Mouse (Mus musculus) cerebellum, adult 2 months (tissue): ENCODE data around the gene Pde5a. TPM values are rescaled to one million over a fixed set of nuclear protein-coding genes. Genes with fewer than 3 reads are reported as not detected.

Experiments
- DNase-seq, 2 experiments: peaks; one replicate each; pipeline ENCODE4 v3.0.0; 2021
- H3K27ac ChIP-seq: fragments of 200-500 bp; 2 replicates; pipeline ENCODE4 v1.5.1; 2012; ENCODE audit warnings: low read length, control low read depth, inconsistent platforms; ENCODE audit not compliant: insufficient read depth
- H3K27me3 ChIP-seq: fragments of 200-500 bp; 2 replicates; pipeline ENCODE4 v1.6.1; 2012; ENCODE audit warnings: inconsistent platforms, mild to moderate bottlenecking, low read length, moderate library complexity; ENCODE audit not compliant: control insufficient read depth, insufficient read depth
- H3K4me1 ChIP-seq: fragments of 200-500 bp; 2 replicates; pipeline ENCODE4 v1.6.1; 2011; ENCODE audit warnings: low read length; ENCODE audit not compliant: control insufficient read depth, insufficient read depth
- H3K4me3 ChIP-seq: fragments of 200-500 bp; replicated peaks from 2 replicates; pipeline ENCODE3; 2011; ENCODE audit warnings: mild to moderate bottlenecking, low read depth, low read length, control low read depth; ENCODE audit not compliant: insufficient read depth
- CTCF ChIP-seq: fragments of 200-500 bp; IDR thresholded peaks from 2 replicates; pipeline ENCODE4 v1.5.1; 2011; ENCODE audit warnings: low read depth, mild to moderate bottlenecking, control low read depth, low read length, moderate library complexity, borderline replicate concordance; ENCODE audit not compliant: insufficient read depth
- POLR2A ChIP-seq: fragments of 200-500 bp; IDR thresholded peaks from 2 replicates; pipeline ENCODE4 v1.6.1; 2011; ENCODE audit warnings: low read length, control low read depth, borderline replicate concordance; ENCODE audit not compliant: insufficient read depth
- WGBS: fragments of 180-500 bp; shearing (Covaris S2); methylation state at CpG from one replicate; pipeline ENCODE4 v1.1.7; 2018; 5-methylcytosine and 5-hydroxymethylcytosine counted together
- polyA plus RNA-seq: library from polyadenylated mRNA; depleted of rRNA; stranded (reverse); fragments of >200 nt; gene quantifications from 2 replicates; pipeline ENCODE4 v1.2.3, GENCODE M21; 2012

Gene Pde5a
- polyA plus RNA-seq, 1 experiment, result 16.1 TPM

DNA sequence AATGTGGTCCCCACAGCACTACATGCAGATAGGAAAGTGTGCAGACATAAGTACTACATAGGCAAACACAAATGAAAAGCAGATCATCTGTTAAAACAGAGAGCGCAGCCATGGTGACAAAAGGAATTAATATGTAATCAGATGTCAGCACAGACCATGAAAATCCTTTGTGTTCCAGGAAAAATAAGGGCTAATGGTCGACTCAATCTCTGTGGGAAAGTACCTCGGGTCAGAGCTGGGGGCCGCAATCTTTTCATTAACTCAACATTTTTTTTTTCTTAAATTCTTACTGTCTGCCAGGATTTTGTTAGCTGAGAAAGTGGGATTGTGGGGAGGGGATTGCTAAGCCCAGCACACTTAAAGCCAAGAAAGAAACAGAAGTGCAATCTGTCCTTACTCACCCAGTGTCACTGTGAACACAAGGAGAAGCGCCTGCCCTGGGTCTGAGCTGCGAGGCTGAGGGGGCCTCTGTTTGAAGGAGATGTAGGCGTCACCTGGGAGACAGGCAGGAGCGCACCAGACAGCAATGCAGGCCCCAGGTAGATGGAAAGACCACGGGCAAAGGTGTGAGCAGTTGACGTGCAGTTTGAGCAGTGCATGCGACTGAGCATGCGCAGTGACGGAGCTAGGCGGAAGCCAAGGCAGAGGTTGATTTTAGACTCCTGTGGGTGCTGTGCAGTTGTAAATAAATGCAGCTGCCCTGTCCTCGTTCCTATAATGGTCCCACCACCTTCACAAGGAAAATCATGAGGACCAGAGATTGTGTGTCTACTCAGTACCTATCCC, 72.9 kb downstream of the Pde5a start:
- Histone ChIP-seq H3K4me3 (no peak overlapping the region), H3K27ac (no peak overlapping the region), H3K27me3 (no peaks in the 10 kb centered on the region), H3K4me1 (no peaks in the 10 kb centered on the region)
- TF ChIP-seq CTCF, result no peak
- TF ChIP-seq POLR2A, result no peak
- 68% methylated on average over 15 of the region's 15 CpGs for WGBS
- DNase-seq, result no peak

DNA sequence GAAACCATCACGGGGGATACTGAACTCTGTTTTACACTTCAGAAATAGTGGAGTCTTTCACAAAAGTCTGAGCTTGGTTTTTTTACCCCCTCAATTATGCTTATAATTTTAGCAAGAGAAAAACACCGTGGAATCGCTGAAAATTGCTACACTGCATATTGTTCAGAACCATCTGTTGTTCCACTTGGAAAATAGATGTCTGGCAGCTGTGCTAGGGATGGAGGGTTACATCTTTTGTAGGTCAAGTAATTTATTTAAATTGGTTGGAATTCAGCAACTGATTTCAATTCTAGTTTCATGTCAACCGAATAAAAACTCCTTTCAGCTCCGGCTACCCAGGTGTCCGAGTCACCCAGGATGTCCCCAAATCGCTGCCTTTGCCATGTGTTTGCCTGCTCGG, 78.6 kb downstream of the Pde5a start:
- Histone ChIP-seq H3K4me1 (no peaks in the 10 kb centered on the region), H3K27me3 (no peaks in the 10 kb centered on the region), H3K4me3 (no peak overlapping the region), H3K27ac (no peak overlapping the region)
- TF ChIP-seq CTCF (no peak), POLR2A (no peak)
- DNase-seq, result no peak
- 47% methylated on average over 8 of the region's 8 CpGs for WGBS

DNA sequence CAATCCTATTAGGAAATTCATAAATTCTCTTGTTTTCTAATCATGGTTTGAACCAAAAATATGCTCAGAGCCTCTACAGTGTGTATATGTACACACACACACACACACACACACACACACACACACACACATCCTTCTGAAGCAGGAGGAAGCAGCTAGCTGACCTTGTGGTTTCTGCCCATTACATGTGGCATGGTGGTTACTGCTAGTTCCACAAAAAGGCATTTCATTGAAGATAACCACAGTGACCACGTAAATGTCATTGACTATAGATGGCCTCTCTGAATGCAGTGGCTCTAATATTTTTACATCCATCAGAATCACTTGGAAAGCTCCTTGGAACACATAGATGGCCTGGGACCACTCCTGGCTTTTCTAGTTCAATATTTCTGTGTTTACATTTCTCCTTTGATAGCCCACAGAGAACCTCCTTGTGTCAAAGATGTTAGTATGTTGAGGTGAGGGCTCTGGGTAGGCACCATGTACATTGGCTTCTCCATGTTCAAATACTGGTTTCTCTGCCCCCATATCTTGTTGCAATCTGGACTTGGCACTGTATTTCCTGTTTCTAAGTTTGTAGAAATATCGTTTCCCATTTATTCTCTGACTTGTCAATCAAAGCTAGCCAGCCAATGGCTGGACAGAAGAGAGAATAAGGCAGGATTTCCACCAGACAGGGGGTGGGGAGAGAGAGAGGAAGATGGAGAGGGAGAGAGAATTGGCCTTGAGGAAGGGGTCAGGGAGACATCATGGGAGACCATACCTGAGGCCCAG, 81.5 kb downstream of the Pde5a start:
- no peak for TF ChIP-seq CTCF
- no peak for TF ChIP-seq POLR2A
- Histone ChIP-seq H3K27me3 (no peaks in the 10 kb centered on the region), H3K4me3 (no peak overlapping the region), H3K27ac (no peak overlapping the region), H3K4me1 (no peaks in the 10 kb centered on the region)
- DNase-seq, result no peak
- 96% methylated on average over 2 of the region's 2 CpGs for WGBS

DNA sequence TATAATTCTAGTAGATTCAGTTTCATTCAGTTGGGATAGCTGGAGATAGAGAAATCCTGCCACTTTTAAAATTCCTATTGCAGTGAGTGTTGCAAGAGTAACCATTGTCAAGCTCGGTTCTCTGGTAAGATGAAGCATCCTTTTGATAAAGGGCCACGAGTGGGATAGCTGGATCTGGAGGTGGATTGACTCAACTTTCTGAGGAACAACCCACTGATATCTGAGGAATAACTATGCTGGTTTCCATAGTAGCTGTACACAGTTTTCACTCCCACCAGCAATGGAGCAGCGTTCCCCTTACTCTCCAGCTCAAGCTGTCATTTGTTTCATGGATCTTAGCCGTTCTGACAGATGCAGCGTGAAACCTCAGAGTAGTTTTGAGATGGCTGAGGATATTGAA, 82.2 kb downstream of the Pde5a start:
- no peaks in the 10 kb centered on the region for H3K27me3 ChIP-seq
- no peak for DNase-seq
- TF ChIP-seq CTCF (no peak), POLR2A (no peak)
- H3K4me3 ChIP-seq, result no peak overlapping the region
- H3K4me1 ChIP-seq, result no peaks in the 10 kb centered on the region
- H3K27ac ChIP-seq, result no peak overlapping the region
- whole genome bisulfite sequencing, result 77% methylated on average over 5 of the region's 5 CpGs

DNA sequence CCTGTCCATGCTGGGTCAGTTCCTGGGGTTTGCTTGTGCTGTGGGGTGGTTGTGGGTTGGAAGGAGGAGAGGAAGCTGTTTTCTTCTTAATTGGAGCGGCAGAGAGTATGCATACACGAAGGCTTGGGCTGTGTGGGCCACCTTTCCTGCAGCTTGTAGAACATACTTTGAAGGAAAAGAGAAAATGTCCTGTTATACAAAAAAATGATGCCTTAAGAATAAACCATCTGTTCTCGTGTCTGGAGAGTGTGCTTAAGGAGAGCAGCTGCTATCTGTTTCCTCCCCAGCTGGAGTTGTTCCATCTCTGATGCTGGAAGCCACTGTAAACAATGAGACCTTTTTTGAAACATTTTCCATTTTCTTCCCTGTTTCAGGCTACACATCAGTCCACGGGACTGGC, 85.8 kb downstream of the Pde5a start:
- Histone ChIP-seq H3K27me3 (no peaks in the 10 kb centered on the region), H3K27ac (no peak overlapping the region), H3K4me1 (no peaks in the 10 kb centered on the region), H3K4me3 (no peak overlapping the region)
- DNase-seq, result no peak
- TF ChIP-seq POLR2A (no peak), CTCF (no peak)
- 21% methylated on average over 4 of the region's 4 CpGs for WGBS

DNA sequence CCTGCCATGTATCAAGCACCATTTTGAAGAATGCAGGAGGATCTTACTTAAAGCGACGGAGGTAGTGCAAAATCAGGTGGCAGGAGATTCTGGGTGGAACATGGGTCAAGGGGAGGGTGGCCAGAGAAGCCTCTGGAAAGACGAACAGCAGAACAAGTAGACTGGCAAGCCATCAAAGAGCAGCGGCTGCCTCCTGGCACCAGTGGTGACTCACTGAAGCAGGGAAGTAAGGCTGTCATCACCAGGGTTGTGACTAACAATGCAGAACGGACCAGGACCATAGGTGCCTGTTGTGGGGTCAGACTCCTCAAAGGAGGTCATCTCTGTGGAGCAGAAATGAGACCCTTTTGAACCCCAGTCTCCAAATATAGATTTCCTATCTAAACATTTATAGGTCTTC, 89.5 kb downstream of the Pde5a start:
- Histone ChIP-seq H3K4me3 (no peak overlapping the region), H3K27ac (no peak overlapping the region), H3K4me1 (no peaks in the 10 kb centered on the region), H3K27me3 (no peaks in the 10 kb centered on the region)
- 46% methylated on average over 5 of the region's 5 CpGs for WGBS
- DNase-seq, result no peak
- TF ChIP-seq POLR2A (no peak), CTCF (no peak)

DNA sequence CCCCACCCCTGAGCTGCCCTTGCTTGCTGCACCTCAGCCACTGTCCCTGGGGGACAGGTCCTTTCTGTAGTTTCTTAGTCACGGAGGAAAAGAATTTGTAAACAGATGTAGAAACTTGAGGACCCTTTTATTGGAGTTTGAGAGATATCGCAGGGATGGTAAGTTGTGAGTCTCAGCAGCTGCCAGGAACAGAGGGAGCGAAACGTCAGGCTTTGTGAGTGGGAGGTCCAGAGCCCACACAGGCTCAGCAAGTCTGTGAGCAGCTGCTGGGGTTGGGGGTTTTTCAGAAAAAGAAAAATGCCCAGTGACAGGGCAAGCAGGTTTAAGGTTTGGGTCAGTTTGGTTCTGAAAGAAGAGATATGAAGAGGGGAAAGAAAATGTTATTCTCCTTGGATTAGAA, 92.0 kb downstream of the Pde5a start:
- Histone ChIP-seq H3K27ac (no peak overlapping the region), H3K4me1 (no peaks in the 10 kb centered on the region), H3K4me3 (no peak overlapping the region), H3K27me3 (no peaks in the 10 kb centered on the region)
- TF ChIP-seq CTCF, result no peak
- TF ChIP-seq POLR2A, result no peak
- DNase-seq, result no peak
- WGBS, result 34% methylated on average over 4 of the region's 4 CpGs

DNA sequence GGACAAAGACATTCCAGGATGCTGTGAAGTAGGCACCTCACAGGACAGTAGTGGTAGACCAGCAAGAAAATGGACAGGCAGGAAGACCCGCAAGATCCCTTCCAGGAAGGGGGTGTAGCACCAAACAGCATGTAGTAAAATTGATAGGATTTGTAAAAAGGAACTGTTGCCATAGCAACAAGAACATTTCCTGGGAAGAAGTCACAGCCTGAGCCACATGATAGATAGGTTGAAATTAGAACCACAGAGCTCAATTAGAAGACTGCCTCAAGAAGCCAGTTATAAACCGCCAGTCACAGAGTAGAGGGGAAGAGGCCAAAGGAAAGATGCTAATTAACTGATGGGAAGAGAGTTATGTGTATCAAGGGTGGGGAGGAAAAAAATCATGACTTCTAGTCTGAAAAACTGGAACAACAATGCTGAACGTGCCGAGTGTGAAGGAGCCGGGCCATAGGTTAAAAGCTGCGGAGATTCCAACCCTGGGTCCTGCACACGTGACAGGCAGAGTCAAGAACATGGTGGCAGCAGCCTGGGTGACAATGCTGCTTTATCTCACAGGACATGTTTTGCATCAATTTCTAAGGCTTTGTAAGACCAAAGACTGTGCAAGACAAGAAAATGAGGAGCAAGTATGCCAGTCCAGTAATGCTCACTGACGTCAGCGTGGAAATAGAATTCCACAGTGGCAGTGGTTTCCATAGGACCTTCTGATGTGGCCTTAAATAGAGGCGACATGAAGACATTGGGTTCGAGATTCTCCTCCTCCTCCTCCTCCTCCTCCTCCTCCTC, 99.7 kb downstream of the Pde5a start:
- DNase-seq, result no peak
- H3K4me3 ChIP-seq, result no peak overlapping the region
- no peak overlapping the region for H3K27ac ChIP-seq
- no peak for TF ChIP-seq POLR2A
- TF ChIP-seq CTCF, result no peak
- WGBS, result 87% methylated on average over 11 of the region's 11 CpGs
- no peaks in the 10 kb centered on the region for H3K27me3 ChIP-seq
- no peaks in the 10 kb centered on the region for H3K4me1 ChIP-seq
